Mouse (Mus musculus) fat pad, adult 2 months (tissue): ENCODE measurements around the gene Spata31d1a.
"Not testable (repeated sequence)": the region's sequence is repeated elsewhere in the genome, so short reads cannot be mapped to it uniquely, and the experiment has no call there.

Experiments
- DNase-seq: peaks from one replicate; pipeline ENCODE4 v3.0.0-alpha.2; 2011; ENCODE audit warnings: low read depth, low spot score; ENCODE audit errors: extremely low read depth

Spata31d1a gene

GRCm38 (mm10) chr13:59703514-59703913, 6.6 kb downstream of the Spata31d1a start:
- DNase-seq: no peak

GRCm38 (mm10) chr13:59700137-59700536, 10.0 kb downstream of the Spata31d1a start:
- not testable (repeated sequence) for DNase-seq

DNA sequence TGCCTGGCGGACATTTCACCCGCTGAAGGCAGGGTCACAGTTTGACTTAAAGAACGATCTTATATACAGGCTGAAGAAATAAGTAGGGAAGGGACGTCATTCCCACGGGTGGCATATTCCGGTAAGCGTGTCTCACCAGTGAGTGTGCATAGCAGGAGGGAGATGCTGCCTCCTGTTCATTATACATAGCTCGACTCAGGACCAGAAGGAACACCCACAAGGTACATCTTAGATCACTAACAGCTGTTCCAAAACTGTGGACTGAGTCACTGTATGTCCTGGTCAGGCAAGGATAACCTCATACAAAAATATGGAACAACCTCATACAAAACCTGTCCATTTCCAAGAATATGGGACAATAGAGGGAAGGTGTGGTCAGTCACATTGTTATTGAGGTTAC, 11.0 kb downstream of the Spata31d1a start:
- no peak for DNase-seq

DNA sequence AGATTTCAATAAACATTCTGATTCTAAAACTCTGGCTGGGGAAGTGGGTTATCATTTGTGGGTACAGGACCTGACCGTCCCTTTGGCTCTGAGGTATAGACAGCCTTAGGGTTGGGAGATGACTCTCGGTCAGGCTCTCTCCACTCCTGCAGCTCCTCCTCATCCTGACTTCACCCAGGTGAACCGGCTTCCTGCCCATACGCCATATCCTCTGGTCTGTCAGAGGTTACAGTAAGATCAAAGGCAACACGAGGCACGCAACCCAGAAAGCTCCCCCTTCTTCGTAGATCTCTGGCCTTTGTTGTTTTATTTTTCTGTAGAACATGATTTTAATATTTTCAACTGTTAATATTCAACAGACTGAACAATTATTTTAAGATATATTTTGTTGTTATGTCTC, 14.3 kb downstream of the Spata31d1a start:
- DNase-seq: no peak

- no peak for DNase-seq
Measured at GRCm38 (mm10) chr13:59694008-59694407, 16.1 kb downstream of the Spata31d1a start, which contains the start of gene 4921517D22Rik. Gene 4921517D22Rik, minus strand, starts transcription at chr13:59694108.

GRCm38 (mm10) chr13:59691478-59691877, 18.7 kb downstream of the Spata31d1a start:
- DNase-seq: no peak

GRCm38 (mm10) chr13:59690576-59690975, 19.6 kb downstream of the Spata31d1a start:
- DNase-seq: no peak

- no peak for DNase-seq
Measured at GRCm38 (mm10) chr13:59689843-59690242, 20.3 kb downstream of the Spata31d1a start.

DNA sequence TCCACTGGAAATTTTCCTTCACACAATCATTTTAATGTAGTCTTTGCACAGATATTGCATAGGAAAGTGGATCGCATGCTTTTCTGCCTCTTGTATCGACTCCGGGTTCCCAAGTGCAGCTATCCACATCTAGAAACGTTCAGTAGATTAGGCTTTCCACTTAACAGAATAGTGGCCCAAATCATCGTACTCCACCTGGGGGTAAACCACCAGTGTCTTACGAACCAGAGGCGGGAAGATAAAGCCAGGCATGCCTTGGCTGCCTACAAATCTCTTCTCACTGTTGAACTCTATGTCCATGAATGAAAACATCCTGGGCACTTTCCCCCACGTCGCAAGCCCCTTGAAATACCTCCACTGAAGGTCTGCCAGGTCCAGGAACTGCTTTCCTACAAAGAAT, 20.8 kb downstream of the Spata31d1a start:
- no peak for DNase-seq

DNA sequence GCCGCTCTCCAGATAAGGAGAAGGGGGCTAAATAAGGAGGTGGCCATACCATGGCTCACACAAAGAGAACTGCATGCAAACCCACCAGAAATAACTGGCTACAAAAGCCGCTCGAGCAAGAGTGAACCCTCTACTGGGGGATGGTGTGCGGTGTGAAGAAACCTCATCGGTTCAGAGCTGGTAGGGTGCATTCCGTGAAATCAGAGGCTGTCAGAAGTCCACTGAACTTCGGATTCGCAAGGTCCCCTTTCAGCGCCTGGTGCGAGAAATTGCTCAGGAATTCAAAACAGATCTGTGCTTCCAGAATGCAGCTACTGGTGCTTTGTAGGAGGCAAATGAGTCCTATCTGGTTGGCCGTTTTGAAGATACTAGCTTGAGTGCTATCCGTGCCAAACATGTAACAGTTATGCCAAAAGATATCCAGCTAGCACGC, 21.8 kb downstream of the Spata31d1a start:
- no peak for DNase-seq

DNA sequence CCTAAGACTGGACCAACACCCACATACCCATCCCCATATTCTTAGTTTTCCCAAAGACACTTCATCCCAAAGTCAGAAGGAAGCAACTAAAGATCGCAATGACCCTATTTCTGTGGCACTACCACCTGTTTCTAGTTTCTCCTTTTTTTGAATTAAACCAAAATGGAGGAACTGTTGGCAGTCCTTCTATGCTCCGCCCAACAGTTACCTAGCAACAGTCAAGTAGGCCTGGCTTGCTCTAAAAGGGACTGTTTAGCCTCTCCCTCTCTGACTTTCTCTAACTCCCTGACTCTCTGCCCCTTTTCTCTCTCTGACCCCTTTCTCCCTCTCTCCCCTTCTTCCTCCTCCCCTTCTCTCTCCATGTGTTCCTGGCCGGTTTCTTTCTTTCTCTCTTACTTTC, 24.9 kb downstream of the Spata31d1a start:
- DNase-seq: no peak

DNA sequence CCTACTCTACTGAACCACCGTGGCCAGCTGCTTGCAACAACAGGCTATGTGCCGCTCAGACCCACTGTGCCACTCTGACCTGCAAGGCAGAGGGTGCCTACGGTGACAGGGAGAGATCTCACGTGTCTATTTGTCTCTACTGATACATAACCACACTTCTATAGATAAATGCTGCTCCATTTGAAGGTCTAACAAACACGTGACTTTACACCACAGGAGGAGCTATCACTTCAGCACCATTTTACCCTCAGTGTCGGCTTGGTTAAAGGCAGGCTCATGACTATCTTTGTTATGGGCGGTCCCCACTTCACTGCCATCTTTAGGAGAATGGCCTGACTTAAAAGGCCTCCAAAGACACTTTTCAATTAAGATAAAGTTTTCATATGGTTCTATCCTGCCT, 27.5 kb downstream of the Spata31d1a start:
- no peak for DNase-seq

- no peak for DNase-seq
Measured at GRCm38 (mm10) chr13:59679908-59680307, 30.2 kb downstream of the Spata31d1a start.

- DNase-seq: no peak
Measured at GRCm38 (mm10) chr13:59679306-59679705, 30.8 kb downstream of the Spata31d1a start.

- no peak for DNase-seq
Measured at GRCm38 (mm10) chr13:59676316-59677229, 33.6 kb downstream of the Spata31d1a start.

GRCm38 (mm10) chr13:59675151-59676011, 34.7 kb downstream of the Spata31d1a start, which contains the start of gene Golm1:
Gene Golm1, minus strand, starts transcription at chr13:59675811.
- DNase-seq: no peak

DNA sequence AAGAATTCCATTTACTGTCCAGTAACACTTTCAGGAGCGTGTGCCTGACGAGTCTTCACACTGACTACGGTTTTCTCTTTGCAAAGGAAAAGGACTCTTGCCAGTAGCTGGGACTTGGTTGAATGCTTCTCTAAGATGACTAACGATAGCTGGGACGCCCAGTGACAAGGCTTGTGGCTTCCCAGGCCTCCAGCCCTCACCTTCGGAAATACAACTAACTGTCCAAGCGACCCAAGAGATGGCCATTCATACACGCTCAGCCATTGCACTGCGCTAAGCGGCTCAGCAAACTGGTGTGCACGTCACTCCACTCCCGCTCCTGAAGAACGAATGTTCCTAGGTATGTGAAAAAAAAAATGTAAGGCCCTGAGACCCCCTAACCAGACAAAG, 35.4 kb downstream of the Spata31d1a start:
- no peak for DNase-seq

DNA sequence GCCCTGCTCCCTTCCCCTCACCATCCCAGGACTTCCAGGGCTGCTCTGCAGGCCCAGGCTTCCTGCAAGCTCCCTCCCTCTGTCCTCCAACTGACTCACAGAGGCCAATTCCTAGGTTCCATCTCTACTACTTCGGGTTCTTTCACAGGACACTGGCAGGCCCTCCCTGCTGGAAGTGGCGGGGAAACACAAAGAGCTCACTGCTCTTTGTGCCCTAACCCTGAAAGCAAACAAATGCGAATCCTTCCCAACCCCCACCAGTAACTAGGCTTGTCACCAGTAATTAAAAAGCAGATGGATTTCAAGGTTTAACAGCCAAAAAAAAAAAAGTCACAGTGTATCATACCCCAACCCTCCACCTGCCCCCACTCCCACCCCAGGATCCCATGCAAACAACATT, 35.9 kb downstream of the Spata31d1a start:
- DNase-seq: no peak

- DNase-seq: no peak
Measured at GRCm38 (mm10) chr13:59673597-59673996, 36.5 kb downstream of the Spata31d1a start.

DNA sequence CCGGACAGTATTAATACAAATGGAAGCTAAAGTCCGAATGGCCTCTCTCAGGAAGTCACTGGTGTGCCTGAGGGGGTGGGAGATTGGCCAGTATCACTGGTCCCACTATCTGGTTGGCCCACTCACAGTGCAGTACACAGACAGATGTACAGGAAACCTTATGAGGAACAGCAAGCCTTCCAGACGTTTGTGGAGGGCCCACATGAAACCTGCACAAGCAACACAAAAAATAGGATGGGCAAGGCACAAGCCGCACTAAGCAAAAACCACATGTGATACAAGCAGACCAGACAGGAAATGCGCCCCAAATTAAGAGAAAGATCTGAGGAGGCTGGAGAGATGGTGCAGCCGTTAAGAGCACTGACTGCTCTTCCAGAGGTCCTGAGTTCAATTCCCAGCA, 37.9 kb downstream of the Spata31d1a start:
- DNase-seq: no peak

GRCm38 (mm10) chr13:59671521-59671920, 38.6 kb downstream of the Spata31d1a start:
- no peak for DNase-seq

DNA sequence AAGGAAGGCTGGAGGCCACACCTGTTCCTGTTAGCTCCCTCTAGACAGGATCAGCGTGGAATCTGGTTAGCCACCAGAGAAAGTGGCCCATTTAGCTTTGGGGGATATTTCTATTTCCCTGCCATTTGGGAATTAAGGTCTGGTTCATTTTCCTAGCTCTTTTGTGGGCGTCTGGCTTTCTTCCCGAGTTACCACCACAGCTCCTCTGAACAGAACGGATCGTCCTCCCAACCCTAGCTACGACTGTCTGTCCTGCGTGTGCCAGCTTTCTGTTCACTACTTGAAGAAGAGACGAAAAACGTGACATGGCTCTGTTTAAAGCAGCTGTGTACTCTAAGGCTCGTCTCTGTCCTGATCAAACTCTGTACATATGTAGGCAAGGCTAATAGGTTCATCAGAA, 40.2 kb downstream of the Spata31d1a start:
- no peak for DNase-seq
